Mouse (Mus musculus) thymus, adult 2 months (tissue): ENCODE results near the gene Yap1.

Source experiments
- CTCF ChIP-seq: fragments of 200-500 bp; IDR thresholded peaks from 2 replicates; pipeline ENCODE4 v1.5.1; 2012; ENCODE audit warnings: mild to moderate bottlenecking, control low read depth, low read length, moderate library complexity, borderline replicate concordance; ENCODE audit not compliant: control insufficient read depth, poor library complexity, insufficient read depth; ENCODE audit errors: extremely low read depth
- POLR2A ChIP-seq: fragments of 200-500 bp; IDR thresholded peaks from 2 replicates; pipeline ENCODE4 v1.6.1; 2012; ENCODE audit warnings: mild to moderate bottlenecking, low read length, control low read depth, moderate library complexity; ENCODE audit not compliant: control insufficient read depth, poor library complexity, insufficient read depth; ENCODE audit errors: extremely low read depth

DNA sequence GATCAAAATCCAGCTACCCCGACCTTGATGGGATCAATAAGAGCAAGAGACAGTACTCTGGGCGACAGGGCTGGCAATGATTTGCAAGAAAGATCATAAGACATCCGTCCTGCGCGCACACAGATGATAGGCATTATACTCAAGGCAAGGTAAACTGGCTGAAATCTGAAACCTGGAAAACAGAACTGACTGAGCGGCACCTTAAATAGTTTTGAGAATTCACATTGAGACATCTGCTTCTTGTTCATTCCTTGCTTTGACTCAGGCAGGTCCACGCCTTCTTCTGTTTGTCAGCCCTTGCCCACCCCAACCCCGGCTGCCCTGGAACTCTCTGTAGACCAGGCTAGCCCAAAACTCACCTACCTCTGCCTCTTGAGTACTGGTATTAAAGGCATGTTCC, 61.7 kb downstream of the Yap1 start:
- no peak for TF ChIP-seq CTCF
- no peak for TF ChIP-seq POLR2A
